Mouse (Mus musculus) kidney, adult 2 months (tissue): ENCODE measurements around the gene Gm10318.

Experiments
- CTCF ChIP-seq: fragments of 200-500 bp; conservative IDR thresholded peaks from 2 replicates; pipeline ENCODE4 v1.5.1; 2011; ENCODE audit warnings: low read depth, mild to moderate bottlenecking, control low read depth, low read length, moderate library complexity, mixed read lengths; ENCODE audit not compliant: insufficient read depth, insufficient read length
- POLR2A ChIP-seq: fragments of 200-500 bp; IDR thresholded peaks from one replicate; pipeline ENCODE4 v1.6.1; 2011; ENCODE audit warnings: low read depth, low read length, control low read depth

GRCm38 (mm10) chr10:77886007-77886747 lies 33.5 kb downstream of the Gm10318 start:
- no peak for TF ChIP-seq POLR2A
- peak; percentile 38; the same call in 1 of the 2 replicates for TF ChIP-seq CTCF
